Mouse (Mus musculus) frontal cortex, postnatal 14 days (tissue): ENCODE results near the gene Gse1.
A peak's percentile ranks its signal among the peaks of the same experiment; 100 is the strongest.

Experiments
- DNase-seq, 2 experiments: peaks; one replicate each; pipeline ENCODE4 v3.0.0; 2022; ENCODE audit warnings: low spot score in 2 of 2

The Gse1 gene

GRCm38 (mm10) chr8:120534504-120535368 is 306.5 kb downstream of the Gse1 start:
- peak in 1 of 2 experiments; percentile 69 for DNase-seq

DNA sequence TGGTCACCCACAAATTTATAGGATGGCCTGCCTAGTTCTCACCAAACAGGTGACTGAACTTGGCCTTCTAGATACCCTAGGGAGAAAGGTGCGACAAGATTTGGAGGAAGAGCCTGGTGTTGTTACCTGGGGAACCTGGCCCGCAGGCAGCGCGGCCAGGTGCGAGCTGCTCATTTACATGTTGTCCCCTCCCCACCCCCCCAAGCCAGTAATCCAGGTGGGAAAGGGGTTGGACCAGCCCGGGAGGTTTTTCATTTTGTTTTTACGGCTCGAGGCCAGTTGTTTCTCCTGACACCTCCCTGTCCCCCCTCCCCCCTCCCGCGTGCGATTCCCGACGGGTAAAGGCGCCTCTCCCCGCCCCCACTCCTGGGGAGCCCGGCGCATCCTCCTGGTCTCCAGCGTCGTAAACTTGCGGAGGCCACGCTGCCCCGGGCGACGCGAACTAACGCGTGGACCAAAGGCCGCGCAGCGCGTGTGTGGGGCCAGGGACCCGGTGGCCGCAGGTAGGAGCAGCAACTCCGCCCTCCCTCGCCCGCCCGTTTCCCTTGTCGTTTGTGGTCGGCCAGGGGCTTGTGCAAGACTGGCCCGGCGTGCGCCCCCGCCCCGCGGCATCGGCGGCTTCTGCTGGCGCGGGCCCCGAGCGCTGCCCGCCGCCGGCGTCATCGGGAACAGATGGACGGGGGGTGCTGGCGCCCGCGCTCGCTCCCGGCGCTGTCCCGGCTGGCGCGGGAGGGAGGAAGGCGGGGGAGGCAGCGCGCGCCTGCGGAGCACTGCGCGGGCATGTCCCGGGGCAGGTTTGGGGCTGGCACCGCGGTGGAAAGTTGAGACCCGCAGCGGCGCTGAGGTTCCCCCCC is 307.4 kb downstream of the Gse1 start:
- DNase-seq, result no peak

GRCm38 (mm10) chr8:120536306-120537206 is 308.3 kb downstream of the Gse1 start:
- DNase-seq, result no peak

DNA sequence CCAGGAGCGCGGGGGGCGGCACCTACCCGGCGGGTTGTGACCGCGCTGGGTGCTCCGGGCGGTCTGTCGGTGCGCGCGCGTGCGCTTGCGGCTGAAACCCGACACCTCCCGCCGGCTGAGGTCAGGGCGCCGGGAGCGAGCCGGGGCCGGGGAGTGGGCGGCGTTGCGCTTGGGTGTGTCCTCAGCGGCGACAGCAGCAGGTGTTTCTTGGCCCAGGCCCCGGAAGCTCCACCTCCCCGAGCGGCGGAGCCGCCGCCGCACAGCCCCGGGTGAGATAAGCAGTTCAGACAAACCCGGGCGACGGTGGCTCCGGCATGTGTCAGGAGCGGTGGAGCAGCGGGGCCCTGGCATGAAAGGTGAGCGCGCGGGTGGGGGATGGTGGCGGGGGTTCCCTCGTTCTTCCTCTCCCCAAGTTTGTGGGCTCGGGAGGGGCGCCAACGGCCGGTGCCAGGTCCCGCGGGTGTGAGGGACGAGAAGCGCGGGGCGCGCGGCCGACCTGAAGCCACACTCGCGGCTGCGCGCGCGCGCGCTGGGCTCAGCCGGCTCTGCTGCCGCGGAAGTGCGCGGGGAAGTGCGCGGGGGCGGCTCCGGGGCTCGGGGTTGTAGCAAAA is 309.1 kb downstream of the Gse1 start:
- DNase-seq, result no peak

DNA sequence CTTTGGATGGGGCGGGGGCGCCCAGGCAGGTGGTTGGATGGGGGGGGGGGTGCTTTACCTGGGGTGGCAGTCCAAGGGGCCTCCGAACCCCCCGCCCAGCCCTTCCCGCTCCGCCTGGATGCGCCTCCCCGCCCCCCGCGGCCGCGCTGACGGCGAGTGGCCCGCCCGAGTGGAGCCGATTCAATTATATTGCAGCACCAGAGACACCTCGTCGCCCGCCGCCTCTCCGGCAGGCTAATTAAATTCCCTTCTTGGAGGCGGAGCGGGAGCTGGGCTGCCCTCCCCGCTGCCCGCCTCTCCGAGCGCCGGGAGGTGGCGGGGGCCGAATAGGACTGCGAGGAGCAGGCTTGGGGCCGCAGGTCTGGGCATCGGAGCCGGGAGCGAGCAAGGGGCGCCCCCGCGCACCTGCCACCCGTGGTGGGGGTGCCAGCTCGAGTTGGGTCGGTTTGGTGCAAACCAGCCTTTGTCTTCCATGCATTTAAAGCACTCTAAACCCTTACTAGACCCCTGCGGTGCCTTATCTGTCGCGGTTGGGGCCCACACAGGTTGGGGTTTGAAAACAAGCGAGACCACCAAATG is 309.7 kb downstream of the Gse1 start:
- peak in 1 of 2 experiments; percentile 58 for DNase-seq

DNA sequence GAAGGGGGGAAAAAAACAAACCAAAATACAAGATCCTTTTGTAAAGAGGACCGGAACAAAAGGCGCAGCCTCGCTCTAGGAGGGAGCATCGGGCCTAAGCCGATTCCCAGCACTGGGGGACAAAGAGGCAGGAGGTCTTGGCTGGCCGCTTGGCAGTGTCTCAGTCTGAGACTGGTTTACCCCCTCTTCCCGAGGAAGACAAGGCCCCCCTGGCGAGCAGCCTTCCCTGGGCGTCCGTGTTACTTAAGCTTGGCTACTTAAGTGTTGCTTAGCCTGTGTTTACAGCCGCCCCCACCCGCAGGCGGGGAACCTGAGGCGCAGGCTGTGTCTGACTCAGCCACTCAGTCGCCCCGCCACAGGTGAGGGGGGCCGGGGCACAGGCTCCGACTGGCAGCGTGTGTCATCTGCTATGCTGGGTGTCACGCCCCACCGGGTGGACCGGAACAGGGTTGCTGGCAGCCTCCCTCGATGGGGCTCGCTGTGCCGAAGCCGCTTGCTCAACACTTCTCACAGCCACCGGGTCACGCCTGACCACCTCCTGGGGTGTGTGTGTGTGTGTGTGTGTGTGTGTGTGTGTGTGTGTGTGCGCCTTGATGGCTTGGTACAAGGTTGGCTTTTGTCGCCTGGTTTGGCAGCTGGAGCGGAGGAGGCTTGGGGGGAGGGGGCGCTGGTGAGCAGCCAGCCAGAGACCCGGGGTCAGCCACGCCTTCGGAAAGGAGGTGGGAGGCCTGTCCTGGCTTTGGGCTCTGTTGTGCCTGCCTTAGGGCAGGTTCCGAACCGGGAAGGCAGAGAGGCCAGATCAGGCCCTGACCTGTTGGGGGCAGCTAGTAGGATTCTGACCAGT is 310.4 kb downstream of the Gse1 start:
- DNase-seq, result no peak

GRCm38 (mm10) chr8:120539381-120539774 is 311.1 kb downstream of the Gse1 start:
- no peak for DNase-seq

DNA sequence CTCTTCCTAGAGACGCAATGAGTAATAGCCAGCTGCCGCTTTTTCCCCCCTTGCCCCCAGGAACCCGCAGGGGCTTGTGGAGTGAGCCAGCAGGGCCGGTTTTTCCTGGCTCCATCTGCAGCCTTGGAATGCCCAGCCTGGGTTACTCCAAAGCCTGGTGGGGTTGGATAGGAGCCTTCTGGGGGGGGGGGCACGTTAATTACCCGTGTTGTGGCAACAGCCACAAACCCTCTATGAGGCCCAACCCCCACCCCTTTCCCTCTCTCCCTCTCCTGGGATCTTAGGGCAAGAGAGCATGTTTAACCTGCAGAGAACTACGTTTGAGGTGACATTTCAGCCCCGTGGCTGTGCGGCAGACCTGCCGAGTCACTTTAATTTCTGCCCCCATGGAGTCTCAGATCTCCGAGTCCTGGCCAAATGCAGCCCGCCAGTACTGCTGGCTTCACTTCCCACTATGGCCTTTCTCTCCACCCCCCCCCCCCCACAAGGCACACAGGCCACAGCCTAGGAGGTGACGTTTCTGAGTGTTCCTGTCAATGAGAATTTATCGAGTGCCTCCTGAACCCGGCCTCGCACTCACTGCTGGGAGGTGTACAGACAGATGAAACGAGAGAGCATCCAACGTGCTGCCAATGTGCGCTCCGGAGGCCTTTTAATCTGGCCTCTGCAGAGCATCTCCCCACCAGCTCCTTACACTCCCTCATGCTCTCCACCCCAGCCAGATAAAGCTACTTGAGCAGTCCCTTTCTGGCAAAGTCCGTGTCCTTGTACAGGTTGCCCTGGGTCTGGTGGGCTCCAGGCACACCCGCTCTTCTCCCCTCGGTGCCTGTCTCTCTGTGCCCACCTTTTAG is 311.7 kb downstream of the Gse1 start:
- DNase-seq, result no peak

DNA sequence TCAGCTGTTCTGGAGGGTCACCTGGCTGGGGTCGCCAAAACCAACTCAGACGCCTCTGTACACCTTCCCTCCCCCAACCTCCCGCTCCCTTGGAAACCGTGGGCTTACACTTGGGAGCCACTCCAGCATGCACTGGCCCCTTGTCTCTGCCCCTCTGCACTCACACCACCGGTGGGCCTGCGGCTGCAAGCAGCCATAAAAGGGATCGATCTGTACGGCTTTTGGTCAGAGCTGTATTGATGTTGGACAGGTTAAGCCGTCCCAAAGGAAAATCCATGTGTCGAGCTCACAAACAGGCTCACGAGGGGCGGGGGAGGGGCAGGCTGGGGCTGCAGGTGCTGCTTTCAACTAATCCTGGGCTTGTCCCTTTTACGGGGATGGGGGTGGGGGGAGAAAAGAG is 314.7 kb downstream of the Gse1 start:
- DNase-seq, result no peak

DNA sequence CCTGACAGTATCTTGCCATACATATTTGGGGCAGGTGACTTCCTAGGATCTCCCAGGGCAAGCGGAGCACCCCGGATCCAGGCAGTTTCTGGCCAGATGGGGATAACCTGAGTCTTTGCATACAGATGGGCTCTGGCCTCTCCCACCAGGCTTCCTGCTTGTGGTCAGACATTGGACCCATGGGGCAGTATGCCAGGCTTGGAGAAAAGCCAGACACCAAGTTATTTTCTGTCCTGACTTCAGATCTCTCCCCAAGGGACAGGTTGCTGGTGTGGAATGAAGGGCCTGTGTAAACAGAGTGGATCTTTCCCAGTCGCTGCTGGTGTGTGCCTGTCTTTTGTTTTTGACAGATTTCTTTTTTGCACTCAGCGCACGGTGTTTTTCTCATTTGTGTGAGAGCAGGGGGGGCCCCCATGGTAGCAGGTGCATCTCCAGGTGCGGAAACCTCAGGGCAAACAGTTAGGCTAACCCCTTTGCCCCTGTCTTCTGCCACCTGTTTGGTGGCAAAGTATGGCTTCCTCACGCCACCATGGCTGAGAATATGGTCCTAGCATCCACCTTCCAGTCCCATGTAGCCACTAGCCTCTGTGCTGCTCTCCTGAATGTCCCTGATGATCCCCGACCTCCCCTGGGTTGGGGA is 315.3 kb downstream of the Gse1 start:
- DNase-seq, result no peak

- DNase-seq, result no peak
Observed at GRCm38 (mm10) chr8:120544155-120544554, 315.9 kb downstream of the Gse1 start.

- no peak for DNase-seq
Observed at GRCm38 (mm10) chr8:120547562-120547961, 319.3 kb downstream of the Gse1 start.

DNA sequence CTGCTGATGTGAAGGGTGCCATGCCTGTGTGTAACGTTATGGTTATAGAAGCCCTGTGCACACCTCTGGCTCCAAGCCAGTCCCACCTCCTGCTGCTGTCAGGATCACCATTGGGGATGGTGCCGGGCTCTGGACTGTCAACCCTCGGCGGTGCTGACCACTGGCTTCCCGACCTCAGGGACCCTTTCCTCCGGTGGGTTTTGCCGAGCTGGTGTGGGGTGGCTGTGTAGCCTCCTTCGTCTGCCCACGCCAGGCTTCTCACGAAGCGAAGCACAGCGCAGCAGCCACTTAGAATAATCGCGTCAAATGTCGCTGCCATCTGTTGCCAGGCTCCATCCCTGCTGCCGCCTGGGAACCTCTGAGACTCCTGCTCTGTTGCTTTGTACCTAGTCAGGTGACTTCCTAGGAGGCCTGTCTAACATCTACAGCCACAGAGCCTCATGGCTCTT is 320.1 kb downstream of the Gse1 start:
- DNase-seq, result peak in 1 of 2 experiments; percentile 49

- DNase-seq, result no peak
Observed at GRCm38 (mm10) chr8:120549321-120549921, 321.2 kb downstream of the Gse1 start.

- DNase-seq, result no peak
Observed at GRCm38 (mm10) chr8:120549922-120550321, 321.7 kb downstream of the Gse1 start.

DNA sequence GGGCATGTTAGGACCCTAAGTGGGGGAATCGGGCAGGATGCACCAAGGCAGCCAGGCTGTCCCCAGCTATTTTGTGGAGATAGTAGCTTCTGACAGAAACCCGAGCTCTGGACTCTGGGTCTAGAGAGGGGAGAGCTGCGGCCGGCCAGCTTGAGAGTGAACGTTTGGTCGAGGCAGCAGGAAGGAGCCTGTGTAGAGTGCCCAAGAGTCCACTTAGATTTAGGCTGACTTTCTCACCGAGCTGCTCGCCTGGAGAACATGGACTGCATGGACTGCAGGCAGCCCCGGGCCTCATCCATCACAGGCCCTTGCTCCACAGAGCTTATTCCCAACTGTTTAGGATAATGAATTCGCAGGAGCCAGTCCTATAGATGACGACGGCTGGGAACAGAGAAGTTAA is 322.2 kb downstream of the Gse1 start:
- DNase-seq, result no peak

DNA sequence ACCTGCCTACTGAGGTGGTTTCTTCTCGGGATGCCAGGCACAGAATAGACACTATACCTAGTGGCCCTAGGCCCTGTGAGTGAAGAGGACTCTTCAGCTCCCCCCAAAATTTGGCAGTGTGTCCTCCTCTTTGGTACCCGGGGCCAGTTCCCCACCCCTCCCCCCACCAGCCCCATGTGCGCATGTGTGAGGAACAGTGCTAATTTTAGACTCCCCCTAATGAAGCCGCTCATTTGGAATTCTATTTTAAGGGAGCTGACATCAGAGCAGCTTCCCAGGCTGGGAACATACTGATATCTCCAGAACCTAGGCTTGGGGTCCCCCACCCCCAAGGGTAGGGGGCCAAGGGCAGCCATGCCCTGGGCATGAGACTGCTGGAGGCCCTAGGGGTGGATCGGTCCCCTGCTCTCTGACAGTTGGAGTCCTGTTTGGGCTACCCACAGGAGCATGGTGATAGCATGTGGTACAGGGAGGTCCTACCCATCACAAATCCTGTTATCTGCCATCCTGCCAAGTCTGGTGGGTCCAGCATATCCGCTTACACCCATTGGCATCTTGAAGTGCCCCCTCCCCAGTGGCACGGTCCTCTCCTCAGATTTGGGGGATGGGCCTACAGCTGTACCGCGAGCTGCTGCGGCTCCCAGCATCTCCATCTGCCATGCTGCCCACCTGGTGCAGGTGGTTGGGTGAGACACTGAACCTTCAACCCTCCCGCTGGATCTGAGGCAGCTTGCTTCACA is 322.9 kb downstream of the Gse1 start:
- no peak for DNase-seq

DNA sequence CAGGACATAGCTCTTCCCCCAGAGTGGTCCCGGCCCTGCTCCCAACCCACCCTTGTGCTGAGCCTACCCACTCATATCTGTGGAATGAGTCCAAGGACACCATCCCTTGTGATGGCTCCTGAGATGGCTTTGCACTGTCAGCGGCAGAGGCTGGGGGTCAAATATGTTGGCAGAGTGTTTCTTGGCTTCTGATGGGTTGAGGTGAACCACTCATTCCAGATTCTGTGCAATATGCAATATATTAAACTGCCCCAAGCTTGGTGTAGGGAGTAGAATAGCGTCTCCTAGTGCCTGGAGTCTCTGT is 323.4 kb downstream of the Gse1 start:
- DNase-seq, result no peak
